Mouse (Mus musculus) intestine, embryonic 14.5 days (tissue): ENCODE measurements around the gene Anks6. TPM values are rescaled to one million over a fixed set of nuclear protein-coding genes. Genes with fewer than 3 reads are reported as not detected.

Experiments used
- ATAC-seq: fragments of 200-750 bp; cut with Nextera tagmentation; replicated peaks from 2 replicates; pipeline ENCODE4 v1.8.0; 2017; ENCODE audit warnings: low read depth, moderate number of reproducible peaks, moderate TSS enrichment, moderate library complexity; ENCODE audit not compliant: low FRiP score, low TSS enrichment
- DNase-seq: peaks from one replicate; pipeline ENCODE4 v3.0.0-alpha.2; 2018; ENCODE audit warnings: low spot score
- H3K27ac ChIP-seq: fragments of 300-500 bp; sonication (generic); 2 replicates; pipeline ENCODE4 v1.5.1; 2014; ENCODE audit warnings: low read depth, mild to moderate bottlenecking, control low read depth
- H3K27me3 ChIP-seq: fragments of 300-500 bp; sonication (generic); replicated peaks from 2 replicates; pipeline ENCODE4 v1.6.1; 2014; ENCODE audit warnings: low read length, control low read depth; ENCODE audit not compliant: control insufficient read depth, insufficient read depth
- H3K36me3 ChIP-seq: fragments of 300-500 bp; sonication (generic); 2 replicates; pipeline ENCODE4 v1.6.1; 2014; ENCODE audit warnings: low read length, control low read depth; ENCODE audit not compliant: control insufficient read depth, insufficient read depth
- H3K4me1 ChIP-seq: fragments of 300-500 bp; sonication (generic); replicated peaks from 2 replicates; pipeline ENCODE4 v1.6.1; 2014; ENCODE audit warnings: low read length, control low read depth, mixed read lengths; ENCODE audit not compliant: control insufficient read depth, insufficient read depth
- H3K4me2 ChIP-seq: fragments of 300-500 bp; sonication (generic); 2 replicates; pipeline ENCODE4 v1.6.1; 2014; ENCODE audit warnings: low read length
- H3K4me3 ChIP-seq: fragments of 300-500 bp; sonication (generic); 2 replicates; pipeline ENCODE4 v1.5.1; 2014; ENCODE audit warnings: low read depth, low read length, control low read depth, mixed read lengths
- H3K9ac ChIP-seq: fragments of 300-500 bp; sonication (generic); 2 replicates; pipeline ENCODE4 v1.6.1; 2014; ENCODE audit warnings: mild to moderate bottlenecking, low read length
- H3K9me3 ChIP-seq: fragments of 300-500 bp; sonication (generic); 2 replicates; pipeline ENCODE4 v1.6.1; 2016; ENCODE audit warnings: low read length, control low read depth; ENCODE audit not compliant: control insufficient read depth
- WGBS: fragments of 180-500 bp; shearing (Covaris S2); extraction: QIAGEN DNeasy Blood & Tissue Kit; methylation state at CpG from one replicate; pipeline ENCODE4 v1.1.7; 2014; 5-methylcytosine and 5-hydroxymethylcytosine counted together
- polyA plus RNA-seq: library from polyadenylated mRNA; unstranded; fragments of >200 nt; fragmentation: Nextera tagmentation; extraction: Ambion mirVana; gene quantifications from 2 replicates; pipeline ENCODE4 v1.2.1, GENCODE M21; 2014

Anks6 gene
- 4.2 TPM in 2 replicates for polyA plus RNA-seq

- Histone ChIP-seq H3K9me3 (no peaks in the 10 kb centered on the region), H3K27ac (no peak within 1 kb of the TSS), H3K4me1 (no peaks in the 10 kb centered on the region), H3K36me3 (no peaks in the 10 kb centered on the region), H3K4me2 (peak within 1 kb of the TSS; percentile 76), H3K27me3 (no peaks in the 10 kb centered on the region; the same call in none of the 2 replicates), H3K4me3 (peak within 1 kb of the TSS; percentile 61), H3K9ac (peak within 1 kb of the TSS; percentile 70)
- under 1% methylated on average over 77 of the region's 86 CpGs for WGBS
- ATAC-seq, result peak; percentile 91
- peak; percentile 88 for DNase-seq
Observed at GRCm38 (mm10) chr4:47056791-47057509, at the start of gene Anks6. Anks6 (minus strand) TSS chr4:47057427.

- no peak overlapping the region for H3K9ac ChIP-seq
- H3K4me1 ChIP-seq, result no peaks in the 10 kb centered on the region
- H3K4me3 ChIP-seq, result no peak overlapping the region
- DNase-seq, result no peak
- no peaks in the 10 kb centered on the region for H3K36me3 ChIP-seq
- no peaks in the 10 kb centered on the region for H3K9me3 ChIP-seq
- H3K4me2 ChIP-seq, result no peak overlapping the region
- 94% methylated on average over 10 of the region's 10 CpGs for whole genome bisulfite sequencing
- H3K27ac ChIP-seq, result no peak overlapping the region
- no peaks in the 10 kb centered on the region for H3K27me3 ChIP-seq
- no peak for ATAC-seq
Observed at GRCm38 (mm10) chr4:47103561-47103960, 46.3 kb upstream of the Anks6 start.

GRCm38 (mm10) chr4:47093647-47094046 is 36.4 kb upstream of the Anks6 start:
- ATAC-seq (no peak), DNase-seq (no peak)
- Histone ChIP-seq H3K4me1 (no peaks in the 10 kb centered on the region), H3K9ac (no peak overlapping the region), H3K4me3 (no peak overlapping the region), H3K9me3 (no peaks in the 10 kb centered on the region), H3K4me2 (no peak overlapping the region), H3K27me3 (peaks cover 33% of the 10 kb centered on the region), H3K27ac (no peak overlapping the region), H3K36me3 (no peaks in the 10 kb centered on the region)
- WGBS, result 56% methylated on average over 6 of the region's 6 CpGs

- Histone ChIP-seq H3K27me3 (peaks cover 33% of the 10 kb centered on the region), H3K9me3 (no peaks in the 10 kb centered on the region), H3K4me1 (no peaks in the 10 kb centered on the region), H3K27ac (no peak overlapping the region), H3K4me2 (no peak overlapping the region), H3K4me3 (no peak overlapping the region), H3K36me3 (no peaks in the 10 kb centered on the region), H3K9ac (no peak overlapping the region)
- DNase-seq (no peak), ATAC-seq (no peak)
- 54% methylated on average over 9 of the region's 9 CpGs for WGBS
Observed at GRCm38 (mm10) chr4:47093161-47093560, 35.9 kb upstream of the Anks6 start.

GRCm38 (mm10) chr4:47092387-47093021 is 35.3 kb upstream of the Anks6 start:
- Histone ChIP-seq H3K27ac (no peak overlapping the region), H3K4me1 (no peaks in the 10 kb centered on the region), H3K4me2 (peak overlapping the region; percentile 81), H3K9me3 (no peaks in the 10 kb centered on the region), H3K36me3 (no peaks in the 10 kb centered on the region), H3K27me3 (peaks cover 33% of the 10 kb centered on the region), H3K4me3 (peak overlapping the region; percentile 44), H3K9ac (peak overlapping the region; percentile 45)
- ATAC-seq (no peak; the same call in 1 of the 2 replicates), DNase-seq (peak; percentile 66)
- WGBS, result 2% methylated on average over 21 of the region's 21 CpGs

- peak within 1 kb of the TSS; percentile 81 for H3K4me2 ChIP-seq
- H3K9ac ChIP-seq, result peak within 1 kb of the TSS; percentile 45
- H3K4me3 ChIP-seq, result peak within 1 kb of the TSS; percentile 44
- WGBS, result 1% methylated on average over 57 of the region's 74 CpGs
- DNase-seq, result peak; percentile 76
- peaks cover 33% of the 10 kb centered on the region for H3K27me3 ChIP-seq
- no peaks in the 10 kb centered on the region for H3K9me3 ChIP-seq
- no peaks in the 10 kb centered on the region for H3K4me1 ChIP-seq
- no peaks in the 10 kb centered on the region for H3K36me3 ChIP-seq
- H3K27ac ChIP-seq, result no peak within 1 kb of the TSS
- ATAC-seq, result peak; percentile 80
Observed at GRCm38 (mm10) chr4:47091493-47092386, 34.5 kb upstream of the Anks6 start, which contains the start of gene Galnt12. Galnt12 (plus strand) TSS chr4:47091909.

- Histone ChIP-seq H3K4me1 (no peaks in the 10 kb centered on the region), H3K9ac (no peak overlapping the region), H3K36me3 (no peaks in the 10 kb centered on the region), H3K9me3 (no peaks in the 10 kb centered on the region), H3K4me3 (no peak overlapping the region), H3K27me3 (peaks cover 28% of the 10 kb centered on the region), H3K4me2 (no peak overlapping the region), H3K27ac (no peak overlapping the region)
- ATAC-seq (no peak), DNase-seq (no peak)
- 91% methylated on average over 7 of the region's 7 CpGs for WGBS
Observed at GRCm38 (mm10) chr4:47088671-47089070, 31.4 kb upstream of the Anks6 start.

- DNase-seq, result no peak
- Histone ChIP-seq H3K4me2 (no peak overlapping the region), H3K4me3 (no peak overlapping the region), H3K4me1 (no peaks in the 10 kb centered on the region), H3K27me3 (no peaks in the 10 kb centered on the region), H3K27ac (no peak overlapping the region), H3K36me3 (no peaks in the 10 kb centered on the region), H3K9me3 (no peaks in the 10 kb centered on the region), H3K9ac (no peak overlapping the region)
- WGBS, result 91% methylated on average over 7 of the region's 7 CpGs
- ATAC-seq, result no peak
Observed at GRCm38 (mm10) chr4:47083824-47084223, 26.6 kb upstream of the Anks6 start.
